In the genomic region with DNA sequence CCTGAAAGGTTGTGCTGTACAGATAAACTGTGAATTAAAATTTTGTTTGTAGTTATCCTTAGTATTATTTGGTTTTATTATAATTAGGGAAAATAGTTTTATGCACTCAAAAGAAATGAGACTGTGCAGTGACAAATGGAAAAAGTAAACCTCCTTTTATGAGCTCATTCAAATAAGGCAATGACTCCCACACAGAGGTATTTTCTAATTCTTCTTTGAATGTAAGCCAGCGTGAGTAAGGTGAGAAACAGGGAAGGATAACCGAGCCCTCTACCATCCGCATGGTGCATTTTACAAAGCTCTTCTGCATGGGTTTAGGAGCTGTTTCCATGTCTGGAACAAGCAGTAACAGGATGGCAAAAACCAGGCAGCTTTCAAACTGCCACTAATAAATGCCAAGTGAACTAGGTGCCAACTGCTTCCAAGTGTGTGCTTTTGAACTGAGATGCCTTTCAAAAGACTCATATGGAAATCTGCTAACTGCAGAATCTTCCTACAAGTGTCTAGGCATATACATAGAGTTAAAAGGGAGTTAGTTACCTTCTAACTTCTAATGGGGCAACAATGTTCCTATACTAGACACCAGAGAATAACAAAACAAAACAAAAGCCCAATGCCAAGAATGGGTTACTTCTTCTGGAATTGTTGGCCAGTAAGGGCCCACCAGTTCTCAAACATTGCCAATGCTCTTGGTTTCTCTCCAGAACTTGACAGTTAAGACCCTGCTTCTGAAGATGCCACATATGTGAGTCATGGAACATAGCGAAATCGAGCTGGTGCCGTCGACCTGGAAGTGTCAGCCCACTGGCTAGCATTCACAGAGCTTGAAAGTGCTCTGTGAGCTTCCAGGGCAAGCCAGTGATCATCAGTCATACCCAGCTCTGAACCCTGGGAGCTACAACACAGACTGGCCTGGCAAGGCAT, we compare ENCODE assay signal across 17 mouse cellular contexts.
A peak's percentile ranks its signal among the peaks of the same experiment; 100 is the strongest.
DNase-seq lines count a peak whose midpoint lies in the region; ATAC-seq and TF ChIP-seq lines count a peak whose summit lies in the region.
"Had no signal": no experiment of that assay in that cellular context is flagged by ENCODE, and none has a peak within 500 bp of the region (broad histone marks: within the 10 kb centered on the region; RNA-seq: fewer than 3 reads in every experiment).

No protein-coding gene starts in this region.

- peak; percentile 55 for ATAC-seq in forebrain, embryonic 16.5 days
- ATAC-seq in forebrain, embryonic 11.5 days (replicated peaks; ENCODE audit: low FRiP score), result no peak
- ATAC-seq in Patski, result peak; percentile 74
- no peak for ATAC-seq in granulocyte monocyte progenitor cell, adult 5-6 weeks (replicated peaks; ENCODE audit: poor library complexity, severe bottlenecking)
- ATAC-seq: intestine, embryonic 16.5 days; lung, postnatal 0 days; midbrain, embryonic 16.5 days had no signal

- peaks cover 9% of the 10 kb centered on the region for H3K79me2 ChIP-seq in myocyte (ENCODE audit: control insufficient read depth, insufficient read depth)

- 62% methylated on average over 7 of the region's 7 CpGs for WGBS in forebrain, embryonic 16.5 days
- 91% methylated on average over 7 of the region's 7 CpGs for WGBS in forebrain, embryonic 11.5 days

- DNase-seq in forebrain, embryonic 11.5 days (ENCODE audit: low spot score), result no peak
- peak; percentile 44 for DNase-seq in layer of hippocampus, adult 9-11 months
- no peak for DNase-seq in layer of hippocampus, postnatal 10 days (ENCODE audit: low spot score in 2 of 2)
- peak; percentile 42 for DNase-seq in Patski (ENCODE audit: low read depth, low spot score)
- DNase-seq: adrenal gland, adult 2 months; thymus, adult 2 months had no signal

- H3K4me2 ChIP-seq in forebrain, embryonic 16.5 days (ENCODE audit: low read length), result no peak overlapping the region
- H3K4me2 ChIP-seq in forebrain, embryonic 11.5 days (ENCODE audit: low read depth, low read length, severe bottlenecking), result no peak overlapping the region
- H3K4me2 ChIP-seq in myocyte (ENCODE audit: low read depth), result peak overlapping the region; percentile 6
- H3K4me2 ChIP-seq: heart, embryonic 15.5 days; kidney, embryonic 15.5 days; limb, embryonic 13.5 days; liver, embryonic 15.5 days had no signal

- no peak for TF ChIP-seq CTCF in Patski (IDR thresholded peaks at IDR 0.05)

- CTCF ChIA-PET in Patski (lab: Charles Lee), result interaction anchor here (1.1 to 1.6 kb wide), 5 partner anchors 29 to 94 kb away, joined by 3 to 4 read pairs (median 3); no protein-coding TSS in a partner anchor

- H3K4me3 ChIP-seq in forebrain, embryonic 16.5 days (replicated peaks; ENCODE audit: low read length), result no peak overlapping the region
- H3K4me3 ChIP-seq in forebrain, embryonic 11.5 days (ENCODE audit: low read depth, low read length), result no peak overlapping the region
- no peak overlapping the region for H3K4me3 ChIP-seq in myocyte
- H3K4me3 ChIP-seq: heart, embryonic 15.5 days; kidney, embryonic 15.5 days; limb, embryonic 13.5 days; liver, embryonic 15.5 days; megakaryocyte, embryonic 14.5 days had no signal

- no peak overlapping the region for H3ac ChIP-seq in myocyte (ENCODE audit: control insufficient read depth, insufficient read length)

- no peak for TF ChIP-seq POLR2A in myocyte (IDR thresholded peaks at IDR 0.05; ENCODE audit: insufficient read length, low read depth)

- POLR2A ChIA-PET in Patski (lab: Charles Lee), result interaction anchor here (0.6 kb wide), 1 partner anchor 106 kb away, joined by 4 read pairs; no protein-coding TSS in a partner anchor

- in situ Hi-C loops in Patski (cut with MboI; ENCODE audit: low pct_unique_long_range_greater_than_20kb), result no loop called here

- H3K4me1 ChIP-seq in forebrain, embryonic 16.5 days (replicated peaks; ENCODE audit: control insufficient read depth, insufficient read depth, low read length), result 0 out of 2 replicates have a peak, but pooled peaks cover 11% of the 10 kb centered on the region
- no peaks in the 10 kb centered on the region for H3K4me1 ChIP-seq in forebrain, embryonic 11.5 days (replicated peaks; ENCODE audit: control insufficient read depth, insufficient read depth, low read length)
- H3K4me1 ChIP-seq: megakaryocyte, embryonic 14.5 days had no signal

- no peaks in the 10 kb centered on the region for H3K9me3 ChIP-seq in forebrain, embryonic 16.5 days (ENCODE audit: control insufficient read depth, low read length)
- no peaks in the 10 kb centered on the region for H3K9me3 ChIP-seq in forebrain, embryonic 11.5 days (ENCODE audit: control insufficient read depth, low read length)
- H3K9me3 ChIP-seq: heart, embryonic 15.5 days; kidney, embryonic 15.5 days; limb, embryonic 13.5 days; liver, embryonic 15.5 days; megakaryocyte, embryonic 14.5 days had no signal

- no peak overlapping the region for H3K9ac ChIP-seq in forebrain, embryonic 16.5 days (replicated peaks; ENCODE audit: low read depth, low read length)
- H3K9ac ChIP-seq in forebrain, embryonic 11.5 days (ENCODE audit: low read length), result no peak overlapping the region
- H3K9ac ChIP-seq: heart, embryonic 15.5 days; kidney, embryonic 15.5 days; limb, embryonic 13.5 days; liver, embryonic 15.5 days had no signal

- H3K27me3 ChIP-seq in forebrain, embryonic 16.5 days (replicated peaks; ENCODE audit: control insufficient read depth, insufficient read depth, low read length), result no peaks in the 10 kb centered on the region
- no peaks in the 10 kb centered on the region for H3K27me3 ChIP-seq in forebrain, embryonic 11.5 days (ENCODE audit: control insufficient read depth, insufficient read depth, low read length)
- no peaks in the 10 kb centered on the region for H3K27me3 ChIP-seq in Patski
- no peaks in the 10 kb centered on the region for H3K27me3 ChIP-seq in myocyte (ENCODE audit: control insufficient read depth, insufficient read depth, insufficient read length)
- H3K27me3 ChIP-seq: heart, embryonic 15.5 days; kidney, embryonic 15.5 days; limb, embryonic 13.5 days; liver, embryonic 15.5 days; megakaryocyte, embryonic 14.5 days had no signal

- 0 out of 2 replicates have a peak overlapping the region, but pooled peaks have one; percentile 5 for H3K27ac ChIP-seq in forebrain, embryonic 16.5 days (ENCODE audit: low read length)
- H3K27ac ChIP-seq in forebrain, embryonic 11.5 days (ENCODE audit: low read depth, low read length), result no peak overlapping the region
- H3K27ac ChIP-seq: heart, embryonic 15.5 days; kidney, embryonic 15.5 days; limb, embryonic 13.5 days; liver, embryonic 15.5 days had no signal

- no peaks in the 10 kb centered on the region for H3K36me3 ChIP-seq in forebrain, embryonic 16.5 days (ENCODE audit: control insufficient read depth, insufficient read depth)
- no peaks in the 10 kb centered on the region for H3K36me3 ChIP-seq in forebrain, embryonic 11.5 days (ENCODE audit: control insufficient read depth, insufficient read depth, low read length)
- peaks cover 7% of the 10 kb centered on the region for H3K36me3 ChIP-seq in myocyte (ENCODE audit: control insufficient read depth, insufficient read depth)

TF ChIP-seq in myocyte, 11 proteins besides CTCF, POLR2A, EP300 and RAD21:
- TF ChIP-seq CEBPB (IDR thresholded peaks at IDR 0.05; ENCODE audit: insufficient read depth, poor library complexity, severe bottlenecking) (no peak), E2F4 (IDR thresholded peaks at IDR 0.05; ENCODE audit: insufficient read depth) (no peak), MYOD1 (IDR thresholded peaks at IDR 0.05; ENCODE audit: control insufficient read depth in 1 of 3, insufficient read length in 2 of 3, low read depth in 2 of 3) (no peak), USF1 (IDR thresholded peaks at IDR 0.05; ENCODE audit: low read depth) (no peak), TCF12 (IDR thresholded peaks at IDR 0.05; ENCODE audit: insufficient read depth, poor library complexity, severe bottlenecking) (no peak), MYOG (IDR thresholded peaks at IDR 0.05; ENCODE audit: control insufficient read depth in 1 of 3, insufficient read depth in 1 of 3, insufficient read length in 2 of 3, low read depth in 2 of 3) (no peak), POLR2AphosphoS2 (IDR thresholded peaks at IDR 0.05; ENCODE audit: insufficient read length, low read depth) (no peak), SRF (IDR thresholded peaks at IDR 0.05; ENCODE audit: control insufficient read depth, insufficient read length, low read depth) (no peak), TCF3 (IDR thresholded peaks at IDR 0.05; ENCODE audit: insufficient read length, low read depth) (no peak), REST (IDR thresholded peaks at IDR 0.05; ENCODE audit: insufficient read depth, insufficient read length) (no peak), MAX (IDR thresholded peaks at IDR 0.05; ENCODE audit: low read depth) (no peak)

Comparison
In these comparisons a context has a peak if more than half of its experiments do, and no peak if none do; other contexts are left out.
1. ATAC-seq: peak in forebrain, embryonic 16.5 days (single experiment) and Patski (single experiment); none in forebrain, embryonic 11.5 days (single experiment) and granulocyte monocyte progenitor cell, adult 5-6 weeks (single experiment).
2. DNase-seq: peak in layer of hippocampus, adult 9-11 months (single experiment) and Patski (single experiment); none in forebrain, embryonic 11.5 days (single experiment) and layer of hippocampus, postnatal 10 days (0 of 2).